Mouse (Mus musculus): ENCODE data around the gene Mapk1ip1l. TPM values are rescaled to one million over a fixed set of nuclear protein-coding genes. Genes with fewer than 3 reads are reported as not detected.

The Mapk1ip1l gene
- polyA plus RNA-seq, 1 experiment from 2014 or later = 38.1 TPM

DNA sequence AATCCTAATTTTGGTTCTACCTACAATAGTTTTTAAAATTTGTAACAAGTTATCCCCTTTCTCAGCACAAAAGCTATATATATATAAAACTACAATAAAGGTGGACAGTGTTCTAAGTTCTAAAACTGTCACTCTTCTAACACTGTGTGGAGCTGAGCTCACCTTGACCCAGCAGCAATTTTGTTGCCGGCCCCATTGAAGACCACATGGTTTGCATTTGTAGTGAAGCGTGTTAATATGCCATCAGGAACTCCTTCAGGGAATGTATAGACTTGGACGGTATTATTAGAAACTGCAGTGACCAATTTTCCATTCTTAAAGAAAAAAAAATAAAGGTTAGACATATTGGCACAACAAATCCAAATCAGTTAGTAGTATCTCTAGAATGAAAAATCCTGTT, 24.3 kb upstream of the Mapk1ip1l start:
- H3K27ac ChIP-seq = no peak overlapping the region
- H3K9ac ChIP-seq (ENCODE audit: low read depth, low read length) = no peak overlapping the region
- WGBS = 84% methylated on average over 3 of the region's 3 CpGs
- no peaks in the 10 kb centered on the region for H3K27me3 ChIP-seq (ENCODE audit: insufficient read depth, low read length)
- TF ChIP-seq CTCF (IDR thresholded peaks at IDR 0.05; ENCODE audit: low read depth) = no peak
- H3K4me3 ChIP-seq (replicated peaks; ENCODE audit: low read depth, low read length) = no peak overlapping the region
- H3K4me1 ChIP-seq (replicated peaks; ENCODE audit: insufficient read depth, low read length) = peaks cover 6% of the 10 kb centered on the region; the same call in 1 of the 2 replicates
- H3K4me2 ChIP-seq (ENCODE audit: low read length) = no peak overlapping the region
- ATAC-seq (replicated peaks; ENCODE audit: low FRiP score, low read depth) = no peak
- H3K36me3 ChIP-seq (ENCODE audit: insufficient read depth, low read length) = peaks cover 14% of the 10 kb centered on the region
- DNase-seq (ENCODE audit: low spot score) = no peak
- no peaks in the 10 kb centered on the region for H3K9me3 ChIP-seq (replicated peaks; ENCODE audit: low read length)

DNA sequence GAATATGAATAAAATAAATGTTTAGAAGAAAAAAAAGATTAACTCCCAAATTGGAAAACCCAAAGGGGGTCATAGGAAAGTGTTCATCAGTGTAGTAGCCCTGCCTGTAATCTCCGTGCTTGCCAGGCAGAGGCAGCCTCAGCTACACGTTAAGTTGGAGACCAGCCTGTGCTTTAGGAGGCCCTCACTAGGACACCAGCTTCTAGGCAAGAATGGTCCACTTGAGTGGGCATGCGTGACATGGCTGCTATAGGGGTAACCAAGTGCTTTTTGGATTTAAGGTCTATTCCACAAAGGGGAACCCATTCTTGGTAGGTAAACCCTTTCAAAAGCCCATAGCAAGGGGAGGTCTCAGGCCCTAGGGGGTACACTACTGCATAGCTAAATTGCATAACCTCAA, 22.6 kb upstream of the Mapk1ip1l start:
- peaks cover 5% of the 10 kb centered on the region; the same call in 1 of the 2 replicates for H3K36me3 ChIP-seq (ENCODE audit: insufficient read depth, low read length)
- peaks cover 6% of the 10 kb centered on the region; the same call in 1 of the 2 replicates for H3K4me1 ChIP-seq (replicated peaks; ENCODE audit: insufficient read depth, low read length)
- H3K27ac ChIP-seq = no peak overlapping the region
- DNase-seq (ENCODE audit: low spot score) (no peak), ATAC-seq (replicated peaks; ENCODE audit: low FRiP score, low read depth) (no peak)
- peak overlapping the region; percentile 13; the same call in 1 of the 2 replicates for H3K9ac ChIP-seq (ENCODE audit: low read depth, low read length)
- H3K4me2 ChIP-seq (ENCODE audit: low read length) = peak overlapping the region; percentile 86; the same call in 1 of the 2 replicates
- H3K4me3 ChIP-seq (replicated peaks; ENCODE audit: low read depth, low read length) = peak overlapping the region; percentile 61; the same call in 1 of the 2 replicates
- no peak; the same call in 1 of the 2 replicates for TF ChIP-seq CTCF (IDR thresholded peaks at IDR 0.05; ENCODE audit: low read depth)
- no peaks in the 10 kb centered on the region for H3K27me3 ChIP-seq (ENCODE audit: insufficient read depth, low read length)
- 18% methylated on average over 3 of the region's 3 CpGs for WGBS
- no peaks in the 10 kb centered on the region for H3K9me3 ChIP-seq (replicated peaks; ENCODE audit: low read length)

DNA sequence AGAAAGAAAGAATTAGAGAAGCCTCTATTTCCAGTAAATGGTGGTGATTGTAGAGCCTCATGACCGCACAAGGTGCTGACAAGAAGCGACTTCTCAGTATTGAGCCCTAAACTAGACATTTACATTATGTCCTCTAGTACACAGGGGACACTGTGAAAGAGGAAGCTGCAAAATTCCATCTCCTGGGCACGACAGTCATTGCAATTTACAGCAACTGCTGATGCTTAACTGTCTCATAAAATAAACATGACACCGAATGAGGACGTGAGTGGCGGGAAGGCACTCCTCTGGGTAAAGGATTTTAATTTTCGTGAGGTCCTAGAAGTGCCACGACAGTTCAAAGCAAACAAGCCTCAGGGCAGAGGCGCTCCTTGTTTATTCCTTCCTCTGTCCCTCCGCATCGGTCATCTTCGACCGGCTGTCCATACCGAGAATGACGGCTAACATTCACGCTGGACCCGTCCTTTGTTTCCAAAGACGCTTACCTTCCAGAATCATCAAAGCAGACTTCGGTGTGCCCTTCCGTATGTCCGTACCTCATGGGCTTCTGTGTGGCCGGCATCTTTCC, 21.9 kb upstream of the Mapk1ip1l start:
- 1% methylated on average over 22 of the region's 22 CpGs for WGBS
- H3K4me1 ChIP-seq (replicated peaks; ENCODE audit: insufficient read depth, low read length) = peaks cover 6% of the 10 kb centered on the region; the same call in 1 of the 2 replicates
- TF ChIP-seq CTCF (IDR thresholded peaks at IDR 0.05; ENCODE audit: low read depth) = no peak
- peak overlapping the region; percentile 61 for H3K4me3 ChIP-seq (replicated peaks; ENCODE audit: low read depth, low read length)
- ATAC-seq (replicated peaks; ENCODE audit: low FRiP score, low read depth) = no peak
- H3K4me2 ChIP-seq (ENCODE audit: low read length) = peak overlapping the region; percentile 86
- H3K9me3 ChIP-seq (replicated peaks; ENCODE audit: low read length) = no peaks in the 10 kb centered on the region
- peak; percentile 38 for DNase-seq (ENCODE audit: low spot score)
- peak overlapping the region; percentile 73 for H3K9ac ChIP-seq (ENCODE audit: low read depth, low read length)
- peaks cover 5% of the 10 kb centered on the region; the same call in 1 of the 2 replicates for H3K36me3 ChIP-seq (ENCODE audit: insufficient read depth, low read length)
- H3K27me3 ChIP-seq (ENCODE audit: insufficient read depth, low read length) = no peaks in the 10 kb centered on the region
- peak overlapping the region; percentile 91 for H3K27ac ChIP-seq

DNA sequence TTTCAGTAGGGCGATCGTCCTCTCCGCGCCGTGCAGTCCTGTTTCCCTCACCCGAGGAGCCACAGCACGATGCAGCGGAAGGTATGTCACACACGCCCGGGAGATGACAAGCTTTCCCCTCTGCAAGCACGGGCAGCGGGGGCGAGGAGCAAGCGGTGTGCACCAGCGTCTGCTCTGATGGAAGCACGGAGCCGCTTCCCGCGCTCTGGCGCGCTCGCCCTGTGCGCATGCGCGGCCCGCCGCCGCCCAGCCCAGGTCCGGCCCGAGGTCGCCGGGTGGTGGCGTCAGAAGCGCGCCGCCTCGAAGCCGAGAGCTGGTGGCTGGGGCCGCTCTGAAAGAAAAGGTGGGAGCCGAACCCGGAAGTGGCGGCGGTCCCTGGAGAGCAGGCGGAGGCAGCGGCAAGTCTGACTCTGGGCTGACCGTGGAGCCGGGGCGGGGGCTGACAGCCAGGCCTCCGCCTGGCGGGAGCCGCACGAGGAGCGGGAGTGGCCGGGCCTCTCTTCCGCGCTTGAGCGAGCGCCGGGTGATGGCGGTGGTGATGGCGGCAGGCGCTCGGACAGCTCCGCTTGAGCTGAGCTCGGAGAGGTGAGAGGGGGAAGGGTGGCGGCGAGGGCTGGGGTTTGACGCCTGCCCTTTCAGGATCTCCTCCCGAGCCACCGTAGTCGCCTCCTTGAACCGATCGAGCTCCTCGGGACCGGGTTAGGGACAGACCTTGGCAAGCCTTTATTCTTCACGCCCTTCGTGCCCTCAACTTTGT, 21.3 kb upstream of the Mapk1ip1l start, which contains the start of the genes Wdhd1 and Socs4:
TSS of gene Wdhd1 (minus strand) at position 221 of the 757 bp plus-strand sequence.
TSS of gene Socs4 (plus strand) at position 295 of the 757 bp plus-strand sequence.
- peak; percentile 31; the same call in 1 of the 2 replicates for TF ChIP-seq CTCF (IDR thresholded peaks at IDR 0.05; ENCODE audit: low read depth)
- ATAC-seq (replicated peaks; ENCODE audit: low FRiP score, low read depth) = peak; percentile 98
- H3K36me3 ChIP-seq (ENCODE audit: insufficient read depth, low read length) = no peaks in the 10 kb centered on the region
- peak; percentile 95 for DNase-seq (ENCODE audit: low spot score)
- H3K27me3 ChIP-seq (ENCODE audit: insufficient read depth, low read length) = no peaks in the 10 kb centered on the region
- peak within 1 kb of the TSS; percentile 73 for H3K9ac ChIP-seq (ENCODE audit: low read depth, low read length)
- H3K4me1 ChIP-seq (replicated peaks; ENCODE audit: insufficient read depth, low read length) = peaks cover 6% of the 10 kb centered on the region; the same call in 1 of the 2 replicates
- WGBS = under 1% methylated on average over 77 of the region's 77 CpGs
- peak within 1 kb of the TSS; percentile 86 for H3K4me2 ChIP-seq (ENCODE audit: low read length)
- peak within 1 kb of the TSS; percentile 61 for H3K4me3 ChIP-seq (replicated peaks; ENCODE audit: low read depth, low read length)
- H3K27ac ChIP-seq = peak within 1 kb of the TSS; percentile 91
- no peaks in the 10 kb centered on the region for H3K9me3 ChIP-seq (replicated peaks; ENCODE audit: low read length)

DNA sequence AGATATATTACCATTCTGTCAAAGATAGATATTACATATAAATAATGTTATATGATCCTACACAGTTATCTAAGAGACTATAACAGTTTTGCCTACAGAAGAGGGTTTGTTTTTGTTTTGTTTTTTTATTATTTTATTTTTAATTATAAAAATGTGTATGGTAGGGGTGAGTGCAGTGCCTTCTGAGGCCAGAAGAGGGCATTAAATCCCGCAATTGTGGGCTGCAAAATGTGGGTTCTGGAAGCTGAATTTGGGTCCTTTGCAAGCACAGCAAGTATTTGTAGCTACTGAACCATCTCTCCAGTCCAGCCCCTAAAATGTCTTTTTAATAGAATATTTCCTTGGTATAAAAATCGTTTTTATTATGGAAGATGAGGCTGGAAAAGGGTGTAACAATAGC, 19.0 kb upstream of the Mapk1ip1l start:
- no peak overlapping the region for H3K27ac ChIP-seq
- H3K36me3 ChIP-seq (ENCODE audit: insufficient read depth, low read length) = no peaks in the 10 kb centered on the region
- H3K4me1 ChIP-seq (replicated peaks; ENCODE audit: insufficient read depth, low read length) = peaks cover 6% of the 10 kb centered on the region; the same call in 1 of the 2 replicates
- no peaks in the 10 kb centered on the region for H3K27me3 ChIP-seq (ENCODE audit: insufficient read depth, low read length)
- DNase-seq (ENCODE audit: low spot score) = no peak
- no peak overlapping the region for H3K9ac ChIP-seq (ENCODE audit: low read depth, low read length)
- WGBS = 80% methylated on average over 2 of the region's 2 CpGs
- H3K4me2 ChIP-seq (ENCODE audit: low read length) = no peak overlapping the region
- ATAC-seq (replicated peaks; ENCODE audit: low FRiP score, low read depth) = no peak
- TF ChIP-seq CTCF (IDR thresholded peaks at IDR 0.05; ENCODE audit: low read depth) = peak; percentile 32; the same call in 1 of the 2 replicates
- H3K4me3 ChIP-seq (replicated peaks; ENCODE audit: low read depth, low read length) = no peak overlapping the region
- H3K9me3 ChIP-seq (replicated peaks; ENCODE audit: low read length) = no peaks in the 10 kb centered on the region

DNA sequence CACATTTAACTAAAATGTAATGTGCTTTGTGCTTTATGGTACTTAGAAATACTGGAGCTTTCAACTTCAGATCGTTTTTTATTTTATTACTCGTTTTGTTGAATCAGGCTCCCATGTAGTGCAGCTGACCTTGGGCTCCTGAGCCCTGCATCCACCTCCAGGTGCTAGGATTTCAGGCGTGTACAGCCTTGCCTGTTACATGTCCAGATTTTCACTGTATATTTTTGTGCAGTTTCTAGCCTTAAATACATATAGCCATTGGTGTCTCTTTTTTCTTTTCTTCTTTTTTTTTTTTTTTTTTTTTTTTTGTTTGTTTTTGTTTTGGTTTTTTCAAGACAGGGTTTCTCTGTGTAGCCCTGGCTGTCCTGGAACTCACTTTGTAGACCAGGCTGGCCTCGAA, 16.5 kb upstream of the Mapk1ip1l start:
- no peak overlapping the region for H3K27ac ChIP-seq
- 0 out of 2 replicates have a peak, but pooled peaks cover 2% of the 10 kb centered on the region for H3K4me1 ChIP-seq (replicated peaks; ENCODE audit: insufficient read depth, low read length)
- H3K4me2 ChIP-seq (ENCODE audit: low read length) = no peak overlapping the region
- no peak overlapping the region for H3K9ac ChIP-seq (ENCODE audit: low read depth, low read length)
- no peaks in the 10 kb centered on the region for H3K9me3 ChIP-seq (replicated peaks; ENCODE audit: low read length)
- TF ChIP-seq CTCF (IDR thresholded peaks at IDR 0.05; ENCODE audit: low read depth) = no peak
- H3K36me3 ChIP-seq (ENCODE audit: insufficient read depth, low read length) = no peaks in the 10 kb centered on the region
- DNase-seq (ENCODE audit: low spot score) (no peak), ATAC-seq (replicated peaks; ENCODE audit: low FRiP score, low read depth) (no peak)
- no peak overlapping the region for H3K4me3 ChIP-seq (replicated peaks; ENCODE audit: low read depth, low read length)
- WGBS = 89% methylated on average over 4 of the region's 4 CpGs
- no peaks in the 10 kb centered on the region for H3K27me3 ChIP-seq (ENCODE audit: insufficient read depth, low read length)
